Mouse (Mus musculus) gastrocnemius, postnatal 14 days (tissue): Measurements from ENCODE around the gene Ptch1. TPM values are rescaled to one million over a fixed set of nuclear protein-coding genes. Genes with fewer than 3 reads are reported as not detected.

ENCODE experiments used
- DNase-seq: peaks from one replicate; pipeline ENCODE4 v3.0.0; 2021; ENCODE audit warnings: mixed read lengths
- intact Hi-C: fragments of 180-260 bp; cut with DNase I; formaldehyde crosslinking; loops from one replicate; pipeline ENCODE4 v1.15.1; 2025; ENCODE audit warnings: low total_unique reads
- total RNA-seq, 2 experiments: library from RNA; stranded (reverse); gene quantifications; 2 replicates each; pipeline ENCODE4 v1.2.3; 2021

Ptch1 gene
- total RNA-seq, 2 experiments from 2014 or later: 10.3 to 15.2 TPM

- DNase-seq: no peak
- intact Hi-C loops: no loop called here
These were observed 61.0 kb downstream of the Ptch1 start for GRCm38 (mm10) chr13:63512411-63512810.

DNA sequence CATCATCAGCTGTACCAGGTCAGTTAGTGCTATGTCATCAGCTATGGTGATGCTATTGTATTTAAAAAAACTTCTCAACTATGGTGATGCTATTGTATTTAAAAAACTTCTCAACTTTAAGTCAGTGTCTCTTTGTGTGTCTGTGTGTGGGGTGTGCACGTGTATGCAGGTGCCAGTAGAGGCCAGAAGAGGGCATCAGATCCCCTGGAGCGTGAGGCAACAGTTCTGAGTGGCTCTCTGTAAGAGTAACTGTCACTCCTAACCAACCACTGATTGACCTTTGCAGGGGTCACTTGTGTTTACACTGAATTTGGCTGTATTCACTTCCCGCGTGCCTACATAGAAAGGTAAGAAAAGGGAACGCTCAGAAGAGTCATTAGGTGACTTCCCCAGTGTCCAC lies 65.6 kb downstream of the Ptch1 start:
- DNase-seq: no peak
- intact Hi-C loops: no loop called here

DNA sequence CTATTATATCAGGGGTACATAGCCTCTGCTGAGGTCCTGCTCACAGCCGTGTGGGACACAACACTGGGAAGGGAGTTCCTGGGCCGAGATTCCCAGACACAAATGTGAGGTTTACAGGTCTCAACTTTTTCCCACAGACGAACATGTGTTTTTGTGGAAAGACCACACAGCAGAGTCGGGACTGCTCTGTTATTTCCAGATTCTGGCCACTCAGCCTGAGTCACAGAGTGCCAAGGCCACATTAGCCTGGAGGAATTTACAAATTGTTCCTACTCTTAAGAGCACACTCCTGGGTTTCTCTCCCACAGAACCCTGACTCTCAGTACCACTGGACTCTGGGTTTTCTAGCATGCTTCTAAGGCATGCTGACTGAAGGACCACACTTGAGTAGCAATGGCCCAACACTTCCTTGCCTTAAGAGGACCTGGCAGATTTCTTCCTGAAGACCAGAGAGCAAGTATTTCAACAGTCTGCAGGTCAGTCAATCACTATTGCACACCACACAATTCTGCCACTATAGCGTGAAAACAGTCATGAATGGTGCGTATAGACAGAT lies 66.3 kb downstream of the Ptch1 start:
- intact Hi-C loops: no loop called here
- DNase-seq: no peak

- DNase-seq: no peak
- intact Hi-C loops: no loop called here
These were observed 67.0 kb downstream of the Ptch1 start for GRCm38 (mm10) chr13:63506364-63506763.

GRCm38 (mm10) chr13:63502391-63502790 lies 71.0 kb downstream of the Ptch1 start:
- no peak for DNase-seq
- intact Hi-C loops: no loop called here

DNA sequence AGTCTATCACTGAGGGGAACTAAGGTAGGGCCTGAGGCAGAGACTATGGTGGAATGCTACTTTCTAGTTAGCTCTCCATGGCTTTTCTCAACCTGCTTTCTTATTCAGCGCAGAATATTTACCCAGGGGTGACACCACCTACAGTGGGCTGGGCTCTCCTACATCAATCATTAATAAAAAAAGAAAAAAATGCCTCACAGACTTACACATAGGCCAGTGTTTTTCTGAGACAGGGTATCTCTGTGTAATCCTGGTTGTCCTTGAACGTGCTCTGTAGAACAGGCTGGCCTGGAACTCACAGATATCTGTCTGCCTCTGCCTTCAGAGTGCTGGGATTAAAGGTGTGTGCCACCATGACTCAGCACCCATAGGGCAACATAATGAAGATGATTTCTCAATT lies 73.9 kb downstream of the Ptch1 start:
- no peak for DNase-seq
- intact Hi-C loops: no loop called here

DNA sequence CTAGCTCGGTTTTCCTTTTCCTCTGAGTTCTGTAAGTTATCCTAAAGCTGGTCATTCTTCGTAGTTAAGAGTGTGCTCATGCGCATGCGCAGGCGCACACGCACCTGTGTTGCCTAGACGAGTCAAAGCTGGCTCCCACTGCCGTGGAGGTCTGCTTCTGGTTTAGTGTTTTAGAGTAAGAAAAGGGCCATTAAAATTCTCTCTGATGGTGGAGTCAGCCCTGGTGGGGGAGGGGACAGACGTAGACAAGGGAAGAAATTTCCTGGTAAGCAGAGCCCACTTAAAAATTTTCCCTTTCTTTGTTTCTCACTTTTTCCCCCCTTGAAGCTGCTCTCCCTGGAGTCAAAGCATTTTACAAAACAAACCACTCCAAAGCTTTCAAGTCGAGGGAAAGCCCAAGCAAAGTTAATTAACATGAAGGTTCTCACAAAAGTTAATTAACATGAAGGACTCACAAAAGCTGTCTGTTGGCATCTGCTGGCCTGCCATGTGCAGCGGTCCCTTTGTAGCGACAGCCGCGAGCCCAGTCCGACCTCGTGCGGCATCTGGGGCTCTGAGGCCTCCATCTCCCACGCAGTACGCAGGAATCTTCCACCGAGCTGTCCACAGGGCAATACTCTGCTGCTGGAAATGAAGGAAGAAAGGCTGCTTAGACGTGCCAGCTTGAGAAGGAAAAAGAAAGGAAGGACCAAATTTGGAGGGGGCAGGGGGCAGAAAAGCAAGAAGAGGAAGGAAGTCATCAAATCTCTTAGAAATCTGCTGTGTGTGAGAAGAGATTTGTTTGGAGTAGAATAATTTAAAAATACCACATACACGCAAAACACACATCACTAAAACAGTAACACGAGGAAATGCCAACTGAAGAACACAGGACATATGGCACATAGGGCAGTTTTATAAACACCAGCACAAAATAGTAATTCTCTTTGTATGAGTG lies 76.5 kb downstream of the Ptch1 start, which contains the start of gene Fancc:
Gene Fancc (minus strand): TSS at position 633 of the 937 bp plus-strand sequence.
- DNase-seq: no peak
- intact Hi-C loops: no loop called here

- DNase-seq: no peak
- intact Hi-C loops: no loop called here
These were observed 85.7 kb downstream of the Ptch1 start for GRCm38 (mm10) chr13:63487707-63488042.

DNA sequence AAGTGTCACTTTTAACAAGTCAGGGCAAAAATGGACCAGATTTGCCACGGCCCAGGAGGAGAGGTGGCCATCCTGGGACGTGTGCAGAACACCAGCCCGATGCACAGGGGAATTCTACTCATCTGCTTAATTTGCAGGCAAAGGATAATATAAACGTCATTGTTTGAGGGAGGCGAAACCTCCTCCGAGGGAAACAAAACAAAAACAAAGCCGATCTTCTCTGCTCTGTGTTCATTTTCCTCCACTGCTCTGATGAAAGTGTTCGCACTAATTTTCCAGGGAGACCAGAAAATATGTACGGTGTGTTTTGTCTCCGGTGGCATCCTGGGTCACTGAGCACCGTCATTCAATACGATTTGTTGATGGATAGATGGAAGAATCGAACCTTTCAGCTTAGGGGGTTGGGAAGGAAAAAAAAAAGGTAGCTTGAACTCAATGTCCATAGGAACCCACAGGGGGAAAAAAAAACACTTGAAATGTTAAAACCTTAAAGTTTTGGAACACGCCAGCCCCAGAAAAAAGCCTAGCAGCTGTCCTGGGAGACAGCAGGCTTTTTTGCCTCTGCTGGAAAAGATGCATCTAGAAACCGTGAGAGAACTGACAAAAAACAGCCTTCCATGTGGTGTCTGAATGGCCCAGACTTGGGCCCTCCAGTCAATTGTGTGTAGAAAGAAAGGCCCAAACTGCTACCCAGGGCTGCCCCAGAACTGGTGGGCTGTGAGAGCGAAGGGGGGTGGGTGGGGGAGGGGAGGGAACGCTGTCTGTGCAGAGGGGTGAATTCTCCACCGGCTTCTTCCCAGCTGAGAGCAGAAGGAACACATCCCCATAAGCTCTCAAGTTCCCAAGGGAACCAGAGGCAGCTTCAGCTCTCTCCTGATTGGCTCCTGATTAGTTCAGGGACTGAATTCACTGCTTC lies 86.3 kb downstream of the Ptch1 start:
- DNase-seq: no peak
- intact Hi-C loops: no loop called here

DNA sequence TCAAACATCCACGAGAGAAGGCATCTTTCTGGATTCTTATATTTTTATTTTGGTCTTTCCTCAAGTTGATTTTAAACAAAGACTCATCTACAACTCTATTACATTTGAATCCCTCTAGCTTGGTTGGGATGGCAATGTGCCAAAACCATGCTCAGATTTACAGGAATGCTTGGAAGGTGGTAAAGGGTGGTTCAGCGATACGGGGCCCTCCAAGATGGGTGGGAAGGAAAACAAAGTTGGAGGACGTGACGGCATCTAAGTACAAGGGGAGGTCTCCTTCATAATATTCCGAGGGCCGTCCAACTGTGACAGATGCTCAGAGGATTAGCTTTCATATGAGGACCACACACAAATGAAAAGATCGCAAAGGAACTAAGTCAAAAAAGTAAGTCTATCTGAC lies 98.0 kb downstream of the Ptch1 start:
- intact Hi-C loops: no loop called here
- DNase-seq: no peak

Other genes with a start within 250 kb of the Ptch1 start
- 1 to 10 TPM; 3.3 to 3.7 TPM for gene Fancc, start 76.3 kb downstream of the Ptch1 start, total RNA-seq
- gene Ercc6l2, start 241.6 kb upstream of the Ptch1 start, total RNA-seq: 10 to 100 TPM; 11.1 to 11.3 TPM